Mouse (Mus musculus) limb, embryonic 13.5 days (tissue): Measurements from ENCODE around the gene Gpr37. TPM values are rescaled to one million over a fixed set of nuclear protein-coding genes. Genes with fewer than 3 reads are reported as not detected.

Experiments
- ATAC-seq: fragments of 200-750 bp; cut with Nextera tagmentation; 2 replicates; pipeline ENCODE4 v1.8.0; 2017; ENCODE audit warnings: low read depth, moderate number of reproducible peaks, moderate TSS enrichment; ENCODE audit not compliant: low FRiP score
- H3K27ac ChIP-seq: fragments of 300-500 bp; sonication (generic); 2 replicates; pipeline ENCODE4 v1.5.1; 2015; ENCODE audit warnings: inconsistent platforms, mild to moderate bottlenecking, moderate library complexity
- H3K27me3 ChIP-seq: fragments of 300-500 bp; sonication (generic); 2 replicates; pipeline ENCODE4 v1.6.1; 2015; ENCODE audit warnings: mild to moderate bottlenecking, inconsistent platforms
- H3K36me3 ChIP-seq: fragments of 300-500 bp; sonication (generic); 2 replicates; pipeline ENCODE4 v1.6.1; 2015; ENCODE audit warnings: inconsistent platforms, mild to moderate bottlenecking, moderate library complexity
- H3K4me1 ChIP-seq: fragments of 300-500 bp; sonication (generic); 2 replicates; pipeline ENCODE4 v1.6.1; 2015; ENCODE audit warnings: inconsistent platforms
- H3K4me2 ChIP-seq: fragments of 300-500 bp; sonication (generic); replicated peaks from 2 replicates; pipeline ENCODE4 v1.6.1; 2015; ENCODE audit warnings: inconsistent platforms, mild to moderate bottlenecking, moderate library complexity
- H3K4me3 ChIP-seq: fragments of 300-500 bp; sonication (generic); 2 replicates; pipeline ENCODE4 v1.5.1; 2015; ENCODE audit warnings: moderate library complexity, mild to moderate bottlenecking, inconsistent platforms
- H3K9ac ChIP-seq: fragments of 300-500 bp; sonication (generic); 2 replicates; pipeline ENCODE4 v1.6.1; 2015; ENCODE audit warnings: mild to moderate bottlenecking, inconsistent platforms
- H3K9me3 ChIP-seq: fragments of 300-500 bp; sonication (generic); 2 replicates; pipeline ENCODE4 v1.6.1; 2016; ENCODE audit warnings: inconsistent platforms
- WGBS: fragments of 180-500 bp; shearing (Covaris S2); methylation state at CpG from one replicate; pipeline ENCODE4 v1.1.7; 2015; 5-methylcytosine and 5-hydroxymethylcytosine counted together
- polyA plus RNA-seq: library from polyadenylated mRNA; unstranded; fragments of >200 nt; fragmentation: Nextera tagmentation; extraction: Ambion mirVana; gene quantifications from 2 replicates; pipeline ENCODE4 v1.2.1, GENCODE M21; 2015

The Gpr37 gene
- polyA plus RNA-seq: 2.0 and 2.5 TPM in 2 replicates

GRCm38 (mm10) chr6:25690629-25691028 is at the start of gene Gpr37:
Gene Gpr37 (minus strand): TSS chr6:25690729.
- H3K27me3 ChIP-seq: peaks cover 31% of the 10 kb centered on the region
- ATAC-seq: 0 out of 2 replicates have a peak, but pooled peaks have one; percentile 8
- H3K4me2 ChIP-seq: peak within 1 kb of the TSS; percentile 95
- H3K36me3 ChIP-seq: no peaks in the 10 kb centered on the region
- WGBS: 38% methylated on average over 7 of the region's 7 CpGs
- peak within 1 kb of the TSS; percentile 64 for H3K9ac ChIP-seq
- peaks cover 18% of the 10 kb centered on the region for H3K4me1 ChIP-seq
- peak within 1 kb of the TSS; percentile 52 for H3K4me3 ChIP-seq
- no peak within 1 kb of the TSS for H3K27ac ChIP-seq
- no peaks in the 10 kb centered on the region for H3K9me3 ChIP-seq

GRCm38 (mm10) chr6:25736533-25736932 is 46.0 kb upstream of the Gpr37 start:
- H3K4me1 ChIP-seq: no peaks in the 10 kb centered on the region
- H3K36me3 ChIP-seq: no peaks in the 10 kb centered on the region
- no peaks in the 10 kb centered on the region for H3K9me3 ChIP-seq
- H3K9ac ChIP-seq: no peak overlapping the region
- ATAC-seq: no peak
- no peak overlapping the region for H3K4me2 ChIP-seq
- H3K4me3 ChIP-seq: no peak overlapping the region
- no peaks in the 10 kb centered on the region for H3K27me3 ChIP-seq
- no peak overlapping the region for H3K27ac ChIP-seq

- Histone ChIP-seq H3K4me2 (no peak overlapping the region), H3K4me3 (no peak overlapping the region), H3K27ac (no peak overlapping the region), H3K9me3 (no peaks in the 10 kb centered on the region), H3K9ac (no peak overlapping the region), H3K4me1 (no peaks in the 10 kb centered on the region), H3K27me3 (no peaks in the 10 kb centered on the region), H3K36me3 (no peaks in the 10 kb centered on the region)
- WGBS: 82% methylated on average over 1 of the region's 1 CpGs
- ATAC-seq: no peak
Observed at GRCm38 (mm10) chr6:25726560-25726959, 36.0 kb upstream of the Gpr37 start.

- Histone ChIP-seq H3K4me3 (no peak overlapping the region), H3K27ac (no peak overlapping the region), H3K36me3 (no peaks in the 10 kb centered on the region), H3K4me2 (no peak overlapping the region), H3K27me3 (no peaks in the 10 kb centered on the region), H3K9me3 (no peaks in the 10 kb centered on the region), H3K4me1 (no peaks in the 10 kb centered on the region), H3K9ac (no peak overlapping the region)
- no peak for ATAC-seq
- WGBS: 15% methylated on average over 2 of the region's 2 CpGs
Observed at GRCm38 (mm10) chr6:25710601-25711000, 20.1 kb upstream of the Gpr37 start.

GRCm38 (mm10) chr6:25709250-25709895 is 18.8 kb upstream of the Gpr37 start:
- Histone ChIP-seq H3K9ac (no peak overlapping the region), H3K4me2 (no peak overlapping the region), H3K36me3 (no peaks in the 10 kb centered on the region), H3K27ac (no peak overlapping the region), H3K27me3 (no peaks in the 10 kb centered on the region), H3K4me3 (no peak overlapping the region), H3K4me1 (no peaks in the 10 kb centered on the region), H3K9me3 (no peaks in the 10 kb centered on the region)
- 35% methylated on average over 6 of the region's 6 CpGs for WGBS
- peak; percentile 67; the same call in 1 of the 2 replicates for ATAC-seq

- Histone ChIP-seq H3K9me3 (no peaks in the 10 kb centered on the region), H3K4me2 (no peak overlapping the region), H3K4me3 (no peak overlapping the region), H3K36me3 (no peaks in the 10 kb centered on the region), H3K9ac (no peak overlapping the region), H3K27ac (no peak overlapping the region), H3K27me3 (no peaks in the 10 kb centered on the region), H3K4me1 (no peaks in the 10 kb centered on the region)
- ATAC-seq: no peak
- 46% methylated on average over 2 of the region's 2 CpGs for WGBS
Observed at GRCm38 (mm10) chr6:25699956-25700355, 9.4 kb upstream of the Gpr37 start.

GRCm38 (mm10) chr6:25690284-25690605 is 284 bp downstream of the Gpr37 start:
- no peak; the same call in 1 of the 2 replicates for ATAC-seq
- Histone ChIP-seq H3K36me3 (no peaks in the 10 kb centered on the region), H3K4me2 (peak overlapping the region; percentile 95), H3K4me1 (peaks cover 18% of the 10 kb centered on the region), H3K27me3 (peaks cover 31% of the 10 kb centered on the region), H3K9ac (peak overlapping the region; percentile 64), H3K27ac (no peak overlapping the region), H3K9me3 (no peaks in the 10 kb centered on the region), H3K4me3 (peak overlapping the region; percentile 52)
- 4% methylated on average over 5 of the region's 5 CpGs for WGBS

- H3K9me3 ChIP-seq: no peaks in the 10 kb centered on the region
- H3K36me3 ChIP-seq: no peaks in the 10 kb centered on the region
- H3K27me3 ChIP-seq: peaks cover 31% of the 10 kb centered on the region
- no peak overlapping the region for H3K27ac ChIP-seq
- ATAC-seq: peak; percentile 52
- H3K4me3 ChIP-seq: peak overlapping the region; percentile 52
- H3K4me2 ChIP-seq: peak overlapping the region; percentile 95
- peaks cover 18% of the 10 kb centered on the region for H3K4me1 ChIP-seq
- H3K9ac ChIP-seq: peak overlapping the region; percentile 64
- 1% methylated on average over 43 of the region's 43 CpGs for WGBS
Observed at GRCm38 (mm10) chr6:25689520-25690283, 827 bp downstream of the Gpr37 start.

- H3K36me3 ChIP-seq: no peaks in the 10 kb centered on the region
- no peak overlapping the region for H3K27ac ChIP-seq
- WGBS: 1% methylated on average over 25 of the region's 25 CpGs
- H3K27me3 ChIP-seq: peaks cover 31% of the 10 kb centered on the region
- no peak overlapping the region for H3K9ac ChIP-seq
- H3K4me2 ChIP-seq: peak overlapping the region; percentile 95
- H3K9me3 ChIP-seq: no peaks in the 10 kb centered on the region
- H3K4me1 ChIP-seq: peaks cover 18% of the 10 kb centered on the region
- ATAC-seq: no peak; the same call in 1 of the 2 replicates
- H3K4me3 ChIP-seq: peak overlapping the region; percentile 52
Observed at GRCm38 (mm10) chr6:25688927-25689519, 1.5 kb downstream of the Gpr37 start.

- no peak overlapping the region for H3K27ac ChIP-seq
- peaks cover 31% of the 10 kb centered on the region for H3K27me3 ChIP-seq
- no peak overlapping the region for H3K4me3 ChIP-seq
- H3K4me1 ChIP-seq: peaks cover 18% of the 10 kb centered on the region
- no peaks in the 10 kb centered on the region for H3K9me3 ChIP-seq
- no peak overlapping the region for H3K4me2 ChIP-seq
- 36% methylated on average over 3 of the region's 3 CpGs for WGBS
- ATAC-seq: no peak
- no peak overlapping the region for H3K9ac ChIP-seq
- no peaks in the 10 kb centered on the region for H3K36me3 ChIP-seq
Observed at GRCm38 (mm10) chr6:25686760-25687200, 3.7 kb downstream of the Gpr37 start.

- no peak for ATAC-seq
- Histone ChIP-seq H3K9ac (no peak overlapping the region), H3K4me1 (peaks cover 10% of the 10 kb centered on the region), H3K27me3 (peaks cover 18% of the 10 kb centered on the region), H3K4me2 (no peak overlapping the region), H3K27ac (no peak overlapping the region), H3K36me3 (no peaks in the 10 kb centered on the region), H3K4me3 (no peak overlapping the region), H3K9me3 (no peaks in the 10 kb centered on the region)
- 79% methylated on average over 2 of the region's 2 CpGs for WGBS
Observed at GRCm38 (mm10) chr6:25684391-25684790, 6.1 kb downstream of the Gpr37 start.

- no peak overlapping the region for H3K4me3 ChIP-seq
- H3K4me2 ChIP-seq: no peak overlapping the region
- no peaks in the 10 kb centered on the region for H3K27me3 ChIP-seq
- H3K9me3 ChIP-seq: no peaks in the 10 kb centered on the region
- H3K4me1 ChIP-seq: no peaks in the 10 kb centered on the region
- 90% methylated on average over 4 of the region's 4 CpGs for WGBS
- H3K9ac ChIP-seq: no peak overlapping the region
- H3K36me3 ChIP-seq: no peaks in the 10 kb centered on the region
- no peak overlapping the region for H3K27ac ChIP-seq
- no peak for ATAC-seq
Observed at GRCm38 (mm10) chr6:25675111-25675510, 15.4 kb downstream of the Gpr37 start.
